Mouse (Mus musculus): ENCODE data around the gene Ccdc187.

Ccdc187 gene

GRCm38 (mm10) chr2:26214526-26214925, 79.8 kb downstream of the Ccdc187 start:
- no peak for DNase-seq (ENCODE audit: low spot score in 2 of 2)

- no peak for DNase-seq (ENCODE audit: low spot score in 2 of 2)
These were observed 84.8 kb downstream of the Ccdc187 start for GRCm38 (mm10) chr2:26209566-26209965.

- peak; percentile 82 to 94 for DNase-seq (ENCODE audit: low spot score in 2 of 2)
These were observed 86.1 kb downstream of the Ccdc187 start, which contains the start of gene Lhx3 for GRCm38 (mm10) chr2:26208126-26208789. TSS of gene Lhx3 (minus strand) at chr2:26208289.

GRCm38 (mm10) chr2:26207559-26207958, 86.8 kb downstream of the Ccdc187 start:
- no peak for DNase-seq (ENCODE audit: low spot score in 2 of 2)

GRCm38 (mm10) chr2:26205761-26206160, 88.6 kb downstream of the Ccdc187 start:
- no peak for DNase-seq (ENCODE audit: low spot score in 2 of 2)

GRCm38 (mm10) chr2:26205126-26205525, 89.2 kb downstream of the Ccdc187 start:
- no peak for DNase-seq (ENCODE audit: low spot score in 2 of 2)

GRCm38 (mm10) chr2:26202849-26203475, 91.4 kb downstream of the Ccdc187 start:
- no peak for DNase-seq (ENCODE audit: low spot score in 2 of 2)

GRCm38 (mm10) chr2:26201926-26202848, 92.2 kb downstream of the Ccdc187 start:
- no peak for DNase-seq (ENCODE audit: low spot score in 2 of 2)

GRCm38 (mm10) chr2:26198488-26198887, 95.9 kb downstream of the Ccdc187 start:
- no peak for DNase-seq (ENCODE audit: low spot score in 2 of 2)

GRCm38 (mm10) chr2:26194552-26195339, 99.6 kb downstream of the Ccdc187 start:
- no peak for DNase-seq (ENCODE audit: low spot score in 2 of 2)
